Mouse (Mus musculus) splenic B cell, adult 2 months (primary cell): Measurements from ENCODE around the gene Selenoo.

ENCODE experiments used
- DNase-seq: peaks from one replicate; pipeline ENCODE4 v3.0.0-alpha.2; 2011; ENCODE audit warnings: low read depth, low spot score
- H3K27me3 ChIP-seq: 2 replicates; pipeline ENCODE4 v1.6.1; 2012; ENCODE audit warnings: mild to moderate bottlenecking, low read length, moderate library complexity, mixed read lengths; ENCODE audit not compliant: control insufficient read depth, poor library complexity, insufficient read depth, severe bottlenecking
- H3K36me3 ChIP-seq: 2 replicates; pipeline ENCODE4 v1.6.1; 2012; ENCODE audit warnings: mild to moderate bottlenecking, low read length, moderate library complexity, mixed read lengths; ENCODE audit not compliant: control insufficient read depth, poor library complexity, insufficient read depth, severe bottlenecking

Gene Selenoo

GRCm38 (mm10) chr15:89097450-89097849 lies 8.6 kb downstream of the Selenoo start:
- DNase-seq: no peak
- Histone ChIP-seq H3K27me3 (no peaks in the 10 kb centered on the region), H3K36me3 (peaks cover 14% of the 10 kb centered on the region)

GRCm38 (mm10) chr15:89098616-89099015 lies 9.7 kb downstream of the Selenoo start:
- H3K36me3 ChIP-seq: peaks cover 14% of the 10 kb centered on the region
- DNase-seq: no peak
- no peaks in the 10 kb centered on the region for H3K27me3 ChIP-seq

GRCm38 (mm10) chr15:89100823-89101222 lies 11.9 kb downstream of the Selenoo start:
- no peaks in the 10 kb centered on the region for H3K27me3 ChIP-seq
- no peak for DNase-seq
- peaks cover 12% of the 10 kb centered on the region for H3K36me3 ChIP-seq

GRCm38 (mm10) chr15:89102646-89103045 lies 13.8 kb downstream of the Selenoo start:
- DNase-seq: no peak
- Histone ChIP-seq H3K27me3 (no peaks in the 10 kb centered on the region), H3K36me3 (peaks cover 10% of the 10 kb centered on the region)

- Histone ChIP-seq H3K36me3 (peaks cover 9% of the 10 kb centered on the region; the same call in 1 of the 2 replicates), H3K27me3 (no peaks in the 10 kb centered on the region)
- no peak for DNase-seq
Observed at GRCm38 (mm10) chr15:89103921-89104320, 15.0 kb downstream of the Selenoo start.

GRCm38 (mm10) chr15:89104425-89104824 lies 15.5 kb downstream of the Selenoo start:
- no peaks in the 10 kb centered on the region for H3K27me3 ChIP-seq
- peaks cover 9% of the 10 kb centered on the region; the same call in 1 of the 2 replicates for H3K36me3 ChIP-seq
- DNase-seq: no peak

GRCm38 (mm10) chr15:89106073-89106472 lies 17.2 kb downstream of the Selenoo start:
- DNase-seq: no peak
- peaks cover 9% of the 10 kb centered on the region for H3K36me3 ChIP-seq
- no peaks in the 10 kb centered on the region for H3K27me3 ChIP-seq

- DNase-seq: no peak
- H3K36me3 ChIP-seq: peaks cover 8% of the 10 kb centered on the region
- H3K27me3 ChIP-seq: no peaks in the 10 kb centered on the region
Observed at GRCm38 (mm10) chr15:89106976-89107375, 18.1 kb downstream of the Selenoo start.

- H3K36me3 ChIP-seq: peaks cover 7% of the 10 kb centered on the region
- no peak for DNase-seq
- H3K27me3 ChIP-seq: no peaks in the 10 kb centered on the region
Observed at GRCm38 (mm10) chr15:89110147-89110546, 21.3 kb downstream of the Selenoo start.

GRCm38 (mm10) chr15:89118007-89118406 lies 29.1 kb downstream of the Selenoo start:
- peak; percentile 83 for DNase-seq
- H3K36me3 ChIP-seq: peaks cover 6% of the 10 kb centered on the region; the same call in 1 of the 2 replicates
- no peaks in the 10 kb centered on the region for H3K27me3 ChIP-seq

GRCm38 (mm10) chr15:89122649-89123366 lies 33.9 kb downstream of the Selenoo start, which contains the start of gene Tubgcp6:
Tubgcp6 (minus strand) TSS chr15:89123112.
- Histone ChIP-seq H3K36me3 (peaks cover 11% of the 10 kb centered on the region; the same call in 1 of the 2 replicates), H3K27me3 (no peaks in the 10 kb centered on the region)
- DNase-seq: peak; percentile 94

GRCm38 (mm10) chr15:89123595-89123994 lies 34.7 kb downstream of the Selenoo start:
- no peak for DNase-seq
- Histone ChIP-seq H3K27me3 (no peaks in the 10 kb centered on the region), H3K36me3 (peaks cover 11% of the 10 kb centered on the region; the same call in 1 of the 2 replicates)

GRCm38 (mm10) chr15:89124312-89124711 lies 35.4 kb downstream of the Selenoo start:
- Histone ChIP-seq H3K36me3 (peaks cover 11% of the 10 kb centered on the region; the same call in 1 of the 2 replicates), H3K27me3 (no peaks in the 10 kb centered on the region)
- DNase-seq: no peak

GRCm38 (mm10) chr15:89125351-89125750 lies 36.5 kb downstream of the Selenoo start:
- Histone ChIP-seq H3K27me3 (no peaks in the 10 kb centered on the region), H3K36me3 (peaks cover 11% of the 10 kb centered on the region; the same call in 1 of the 2 replicates)
- DNase-seq: no peak

- DNase-seq: no peak
- Histone ChIP-seq H3K27me3 (no peaks in the 10 kb centered on the region), H3K36me3 (peaks cover 11% of the 10 kb centered on the region; the same call in 1 of the 2 replicates)
Observed at GRCm38 (mm10) chr15:89126622-89127021, 37.7 kb downstream of the Selenoo start.
